Mouse (Mus musculus) ES-E14 (cell line): ENCODE results near the gene Fabp3.

ENCODE experiments used
- CHD2 ChIP-seq: IDR thresholded peaks from 2 replicates; pipeline ENCODE4 v1.6.1; 2014; ENCODE audit warnings: mild to moderate bottlenecking, low read depth, low read length, inconsistent platforms
- MAFK ChIP-seq: IDR thresholded peaks from 2 replicates; pipeline ENCODE4 v1.6.1; 2014; ENCODE audit warnings: mild to moderate bottlenecking, low read depth, low read length, inconsistent platforms; ENCODE audit not compliant: insufficient read depth

- TF ChIP-seq MAFK = no peak
- peak; percentile 80 for TF ChIP-seq CHD2
These were observed 51.3 kb downstream of the Fabp3 start, which contains the start of the genes Zcchc17 and Snrnp40 for GRCm38 (mm10) chr4:130359486-130360237.
